Mouse (Mus musculus) liver, embryonic 13.5 days (tissue): ENCODE data around the gene 1500011B03Rik. TPM values are rescaled to one million over a fixed set of nuclear protein-coding genes. Genes with fewer than 3 reads are reported as not detected.

Source experiments
- ATAC-seq: fragments of 200-750 bp; cut with Nextera tagmentation; 2 replicates; pipeline ENCODE4 v1.8.0; 2017; ENCODE audit warnings: low read depth, mild to moderate bottlenecking, moderate number of reproducible peaks, moderate library complexity
- DNase-seq: peaks from one replicate; pipeline ENCODE4 v3.0.0; 2022
- H3K27ac ChIP-seq: fragments of 300-500 bp; sonication (generic); 2 replicates; pipeline ENCODE4 v1.5.1; 2015; ENCODE audit warnings: moderate library complexity, mild to moderate bottlenecking, inconsistent platforms
- H3K27me3 ChIP-seq: fragments of 300-500 bp; sonication (generic); 2 replicates; pipeline ENCODE4 v1.6.1; 2015; ENCODE audit warnings: mild to moderate bottlenecking, inconsistent platforms
- H3K36me3 ChIP-seq: fragments of 300-500 bp; sonication (generic); 2 replicates; pipeline ENCODE4 v1.6.1; 2015; ENCODE audit warnings: mild to moderate bottlenecking, inconsistent platforms
- H3K4me1 ChIP-seq: fragments of 300-500 bp; sonication (generic); replicated peaks from 2 replicates; pipeline ENCODE4 v1.6.1; 2015; ENCODE audit warnings: inconsistent platforms
- H3K4me2 ChIP-seq: fragments of 300-500 bp; sonication (generic); 2 replicates; pipeline ENCODE4 v1.6.1; 2015; ENCODE audit warnings: inconsistent platforms, mild to moderate bottlenecking, moderate library complexity
- H3K4me3 ChIP-seq: fragments of 300-500 bp; sonication (generic); replicated peaks from 2 replicates; pipeline ENCODE4 v1.5.1; 2015; ENCODE audit warnings: mild to moderate bottlenecking, inconsistent platforms
- H3K9ac ChIP-seq: fragments of 300-500 bp; sonication (generic); 2 replicates; pipeline ENCODE4 v1.6.1; 2015; ENCODE audit warnings: mild to moderate bottlenecking, inconsistent platforms
- H3K9me3 ChIP-seq: fragments of 300-500 bp; sonication (generic); replicated peaks from 2 replicates; pipeline ENCODE4 v1.6.1; 2016; ENCODE audit warnings: inconsistent platforms
- WGBS: fragments of 180-500 bp; shearing (Covaris S2); methylation state at CpG from one replicate; pipeline ENCODE4 v1.1.7; 2015; ENCODE audit not compliant: insufficient replicate concordance; 5-methylcytosine and 5-hydroxymethylcytosine counted together
- polyA plus RNA-seq: library from polyadenylated mRNA; unstranded; fragments of >200 nt; fragmentation: Nextera tagmentation; extraction: Ambion mirVana; gene quantifications from 2 replicates; pipeline ENCODE4 v1.2.1, GENCODE M21; 2015

The 1500011B03Rik gene
- polyA plus RNA-seq, 1 experiment from 2014 or later: 31.0 TPM

- H3K9me3 ChIP-seq: no peaks in the 10 kb centered on the region
- DNase-seq: no peak
- H3K4me1 ChIP-seq: peaks cover 50% of the 10 kb centered on the region
- no peak overlapping the region for H3K4me2 ChIP-seq
- WGBS: 75% methylated on average over 11 of the region's 11 CpGs
- peaks cover 98% of the 10 kb centered on the region for H3K36me3 ChIP-seq
- no peaks in the 10 kb centered on the region for H3K27me3 ChIP-seq
- no peak overlapping the region for H3K27ac ChIP-seq
- ATAC-seq: no peak
- H3K9ac ChIP-seq: no peak overlapping the region
- no peak overlapping the region for H3K4me3 ChIP-seq
These were observed 23.4 kb downstream of the 1500011B03Rik start for GRCm38 (mm10) chr5:114799848-114800247.

DNA sequence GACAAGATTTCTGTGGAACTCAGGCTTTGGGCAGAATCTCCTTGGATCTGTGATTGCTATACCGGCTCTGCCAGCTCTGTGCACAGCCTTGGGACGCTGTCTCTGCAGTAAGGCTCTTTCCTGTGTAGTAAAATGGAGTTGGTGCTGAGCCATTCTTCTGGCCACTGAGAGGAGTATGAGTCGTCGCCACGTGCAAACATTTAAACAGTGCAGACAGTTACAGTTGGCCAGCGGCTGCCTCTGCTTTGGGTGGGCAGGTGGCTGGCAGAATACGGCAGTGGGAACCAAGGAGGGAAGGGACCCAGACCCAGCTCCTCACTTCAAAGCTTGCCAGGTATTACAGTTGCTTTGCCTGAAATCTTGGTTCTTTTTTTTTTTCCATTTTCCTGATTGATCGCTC is 26.0 kb downstream of the 1500011B03Rik start:
- DNase-seq: no peak
- Histone ChIP-seq H3K4me1 (peaks cover 50% of the 10 kb centered on the region), H3K4me2 (no peak overlapping the region), H3K9ac (no peak overlapping the region), H3K9me3 (no peaks in the 10 kb centered on the region), H3K27ac (no peak overlapping the region), H3K36me3 (peaks cover 97% of the 10 kb centered on the region), H3K27me3 (no peaks in the 10 kb centered on the region), H3K4me3 (no peak overlapping the region)
- 87% methylated on average over 8 of the region's 8 CpGs for WGBS
- no peak for ATAC-seq

DNA sequence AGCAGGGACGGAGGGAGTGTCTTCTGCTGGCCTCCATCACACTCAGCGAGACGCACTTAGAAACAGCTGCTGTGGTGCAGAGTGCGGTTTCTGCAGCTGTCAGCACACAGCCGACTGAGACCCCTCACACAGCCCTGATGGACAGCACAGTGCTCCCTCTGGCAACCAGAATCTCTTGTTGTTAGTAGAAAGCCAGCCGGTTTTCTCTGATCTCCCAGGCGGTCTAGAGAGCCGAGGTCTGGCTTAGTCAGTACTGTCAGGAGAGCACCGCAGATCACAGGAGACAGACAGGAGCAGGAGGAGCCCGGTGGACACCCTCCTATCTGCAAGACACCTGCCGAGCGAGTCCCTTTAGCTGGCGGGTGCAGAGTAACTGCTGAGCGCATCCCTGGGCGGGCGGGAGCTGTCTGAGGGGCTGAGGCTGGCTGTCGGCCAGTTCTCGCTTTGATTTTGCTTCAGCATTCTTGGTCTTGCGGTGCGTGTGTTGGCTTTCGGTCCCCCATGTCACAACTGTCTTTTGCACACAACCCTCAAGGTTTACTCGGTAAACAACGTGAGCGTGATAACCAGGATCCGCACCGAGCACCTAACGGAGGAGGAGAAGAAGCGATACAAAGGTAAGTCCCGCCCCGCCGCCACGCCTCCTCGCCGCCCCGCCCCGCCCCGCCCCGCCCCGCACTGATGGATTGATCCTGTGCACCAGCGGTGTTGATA is 26.8 kb downstream of the 1500011B03Rik start:
- no peaks in the 10 kb centered on the region for H3K9me3 ChIP-seq
- peaks cover 97% of the 10 kb centered on the region for H3K36me3 ChIP-seq
- H3K9ac ChIP-seq: no peak overlapping the region
- H3K4me2 ChIP-seq: peak overlapping the region; percentile 49
- 64% methylated on average over 40 of the region's 40 CpGs for WGBS
- peaks cover 44% of the 10 kb centered on the region for H3K4me1 ChIP-seq
- peak; percentile 45 for ATAC-seq
- H3K27me3 ChIP-seq: no peaks in the 10 kb centered on the region
- peak overlapping the region; percentile 39 for H3K4me3 ChIP-seq
- DNase-seq: no peak
- no peak overlapping the region for H3K27ac ChIP-seq

GRCm38 (mm10) chr5:114795653-114796052 is 27.6 kb downstream of the 1500011B03Rik start:
- H3K9me3 ChIP-seq: no peaks in the 10 kb centered on the region
- H3K27me3 ChIP-seq: no peaks in the 10 kb centered on the region
- H3K27ac ChIP-seq: no peak overlapping the region
- no peak overlapping the region for H3K4me2 ChIP-seq
- H3K4me3 ChIP-seq: no peak overlapping the region
- ATAC-seq: no peak
- peaks cover 36% of the 10 kb centered on the region for H3K4me1 ChIP-seq
- DNase-seq: no peak
- H3K9ac ChIP-seq: no peak overlapping the region
- peaks cover 97% of the 10 kb centered on the region for H3K36me3 ChIP-seq
- 79% methylated on average over 9 of the region's 9 CpGs for WGBS

- H3K4me1 ChIP-seq: peaks cover 32% of the 10 kb centered on the region
- H3K36me3 ChIP-seq: peaks cover 97% of the 10 kb centered on the region
- no peak for DNase-seq
- no peaks in the 10 kb centered on the region for H3K9me3 ChIP-seq
- 64% methylated on average over 9 of the region's 9 CpGs for WGBS
- no peak overlapping the region for H3K4me2 ChIP-seq
- no peak for ATAC-seq
- H3K27ac ChIP-seq: no peak overlapping the region
- H3K4me3 ChIP-seq: no peak overlapping the region
- no peaks in the 10 kb centered on the region for H3K27me3 ChIP-seq
- H3K9ac ChIP-seq: no peak overlapping the region
These were observed 28.0 kb downstream of the 1500011B03Rik start for GRCm38 (mm10) chr5:114795231-114795630.

- WGBS: 75% methylated on average over 4 of the region's 4 CpGs
- Histone ChIP-seq H3K27ac (no peak overlapping the region), H3K27me3 (no peaks in the 10 kb centered on the region), H3K9me3 (no peaks in the 10 kb centered on the region), H3K36me3 (peaks cover 95% of the 10 kb centered on the region), H3K9ac (no peak overlapping the region), H3K4me3 (no peak overlapping the region), H3K4me2 (no peak overlapping the region), H3K4me1 (peaks cover 32% of the 10 kb centered on the region)
- ATAC-seq: no peak
- DNase-seq: no peak
These were observed 28.7 kb downstream of the 1500011B03Rik start for GRCm38 (mm10) chr5:114794609-114795008.

DNA sequence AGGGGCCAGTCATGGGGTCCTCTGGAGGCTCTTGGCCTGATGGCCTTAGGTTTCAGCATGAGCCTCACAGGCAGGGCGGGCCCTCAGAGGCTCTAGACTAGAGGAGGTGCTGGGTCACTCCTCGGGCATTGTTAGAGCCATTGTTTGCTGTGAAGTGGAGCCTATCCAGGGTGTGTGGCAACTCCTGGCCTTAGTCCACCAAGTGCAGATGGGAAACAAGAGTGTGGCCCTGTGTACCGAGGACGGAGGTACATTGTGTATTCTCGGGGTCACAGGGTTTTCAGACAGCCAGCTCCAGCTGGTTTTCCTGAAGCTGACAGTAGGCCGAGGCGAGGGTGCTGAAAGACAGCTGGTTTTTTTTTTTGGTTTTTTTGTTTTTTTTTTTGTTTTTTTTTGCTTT is 30.0 kb downstream of the 1500011B03Rik start:
- 85% methylated on average over 7 of the region's 7 CpGs for WGBS
- H3K36me3 ChIP-seq: peaks cover 95% of the 10 kb centered on the region
- no peaks in the 10 kb centered on the region for H3K9me3 ChIP-seq
- ATAC-seq (no peak), DNase-seq (no peak)
- H3K9ac ChIP-seq: no peak overlapping the region
- no peak overlapping the region for H3K4me2 ChIP-seq
- no peak overlapping the region for H3K4me3 ChIP-seq
- no peaks in the 10 kb centered on the region for H3K27me3 ChIP-seq
- no peak overlapping the region for H3K27ac ChIP-seq
- peaks cover 29% of the 10 kb centered on the region for H3K4me1 ChIP-seq

GRCm38 (mm10) chr5:114785196-114785595 is 38.1 kb downstream of the 1500011B03Rik start:
- Histone ChIP-seq H3K9me3 (no peaks in the 10 kb centered on the region), H3K27me3 (no peaks in the 10 kb centered on the region), H3K4me1 (peaks cover 58% of the 10 kb centered on the region), H3K9ac (peak overlapping the region; percentile 63), H3K36me3 (peaks cover 50% of the 10 kb centered on the region), H3K4me2 (peak overlapping the region; percentile 56), H3K27ac (peak overlapping the region; percentile 81), H3K4me3 (no peak overlapping the region)
- DNase-seq (no peak), ATAC-seq (no peak)
- WGBS: 36% methylated on average over 5 of the region's 5 CpGs

DNA sequence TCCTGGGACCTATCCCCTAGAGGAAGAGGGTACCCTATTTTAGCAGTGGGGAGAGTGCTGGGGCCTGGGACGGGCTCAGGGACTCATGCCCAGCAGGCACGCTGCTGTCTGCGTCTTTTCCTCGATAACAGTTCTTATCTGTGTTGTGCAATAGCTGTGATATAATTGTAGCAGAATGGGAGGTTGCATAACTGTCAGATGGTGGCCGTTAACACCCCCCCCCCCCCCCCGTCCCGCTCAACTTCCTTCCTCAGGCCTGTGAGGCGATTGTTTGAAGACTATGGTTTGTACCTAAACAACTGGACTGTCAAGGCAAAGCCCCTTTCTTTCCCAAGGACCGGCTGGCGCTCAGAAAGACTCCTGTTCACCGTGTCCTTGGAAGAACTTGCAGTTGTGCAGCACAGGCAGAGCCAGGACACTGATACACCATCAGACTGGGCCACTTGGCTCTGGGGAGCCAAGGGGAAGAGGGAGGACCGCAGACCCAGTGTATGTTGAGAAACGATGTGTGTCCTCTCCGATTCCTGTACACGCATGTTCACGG is 38.6 kb downstream of the 1500011B03Rik start:
- H3K9me3 ChIP-seq: no peaks in the 10 kb centered on the region
- DNase-seq: peak; percentile 57
- peak overlapping the region; percentile 56 for H3K4me2 ChIP-seq
- H3K4me1 ChIP-seq: peaks cover 63% of the 10 kb centered on the region
- peak overlapping the region; percentile 63 for H3K9ac ChIP-seq
- H3K4me3 ChIP-seq: peak overlapping the region; percentile 21; the same call in 1 of the 2 replicates
- ATAC-seq: peak; percentile 82
- no peaks in the 10 kb centered on the region for H3K27me3 ChIP-seq
- H3K36me3 ChIP-seq: peaks cover 46% of the 10 kb centered on the region
- whole genome bisulfite sequencing: 13% methylated on average over 16 of the region's 16 CpGs
- peak overlapping the region; percentile 81 for H3K27ac ChIP-seq

- H3K36me3 ChIP-seq: peaks cover 35% of the 10 kb centered on the region
- no peak overlapping the region for H3K4me3 ChIP-seq
- peaks cover 74% of the 10 kb centered on the region for H3K4me1 ChIP-seq
- ATAC-seq (peak; percentile 24; the same call in 1 of the 2 replicates), DNase-seq (no peak)
- no peaks in the 10 kb centered on the region for H3K9me3 ChIP-seq
- peak overlapping the region; percentile 20; the same call in 1 of the 2 replicates for H3K4me2 ChIP-seq
- H3K27ac ChIP-seq: peak overlapping the region; percentile 35
- no peaks in the 10 kb centered on the region for H3K27me3 ChIP-seq
- no peak overlapping the region for H3K9ac ChIP-seq
- 36% methylated on average over 12 of the region's 12 CpGs for WGBS
These were observed 39.7 kb downstream of the 1500011B03Rik start for GRCm38 (mm10) chr5:114783405-114784163.

GRCm38 (mm10) chr5:114782991-114783390 is 40.3 kb downstream of the 1500011B03Rik start:
- Histone ChIP-seq H3K27me3 (no peaks in the 10 kb centered on the region), H3K4me1 (peaks cover 80% of the 10 kb centered on the region), H3K36me3 (peaks cover 29% of the 10 kb centered on the region), H3K4me3 (no peak overlapping the region), H3K9ac (peak overlapping the region; percentile 14; the same call in 1 of the 2 replicates), H3K27ac (peak overlapping the region; percentile 35), H3K4me2 (peak overlapping the region; percentile 21; the same call in 1 of the 2 replicates), H3K9me3 (no peaks in the 10 kb centered on the region)
- 45% methylated on average over 9 of the region's 9 CpGs for WGBS
- DNase-seq (no peak), ATAC-seq (no peak)
